Mouse (Mus musculus): ENCODE measurements around the gene Gm20479. TPM values are rescaled to one million over a fixed set of nuclear protein-coding genes. Genes with fewer than 3 reads are reported as not detected.

The Gm20479 gene
- total RNA-seq, 2 experiments from 2014 or later, result 2.5 TPM; not detected in 1

DNA sequence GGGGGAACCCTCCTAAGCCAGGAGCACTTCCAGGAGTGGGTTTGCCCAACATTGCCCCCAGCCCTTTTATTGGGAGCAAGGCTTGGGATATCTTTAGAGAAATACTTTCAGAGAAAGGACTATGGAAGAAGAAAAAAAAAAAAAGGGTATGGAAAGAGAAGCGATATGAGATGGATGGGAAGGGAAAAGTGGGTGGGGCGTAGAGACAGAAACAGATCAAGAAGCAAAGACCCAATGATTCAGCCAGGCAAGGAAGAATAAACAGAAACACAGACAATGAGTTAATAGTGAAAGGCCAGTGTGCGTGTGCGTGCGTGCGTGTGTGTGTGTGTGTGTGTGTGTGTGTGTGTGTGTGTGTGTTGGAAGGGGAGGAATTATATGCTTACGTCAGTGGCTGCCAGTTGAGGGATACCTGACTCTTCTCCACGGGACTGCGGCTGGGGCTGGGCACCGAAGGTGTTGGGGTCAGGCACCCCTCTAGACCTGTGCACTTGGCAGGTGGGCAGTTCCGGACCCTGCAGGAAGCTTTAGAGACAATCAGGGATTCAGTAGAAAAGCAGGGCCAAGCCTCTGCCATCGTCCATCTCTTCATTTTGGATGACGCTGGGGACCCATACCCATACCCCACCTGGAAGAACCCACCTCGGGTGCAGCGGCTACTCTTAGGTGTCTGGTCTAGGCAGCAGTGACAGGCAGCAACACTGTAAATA, 22.1 kb downstream of the Gm20479 start:
- no peak for DNase-seq (ENCODE audit: low spot score in 2 of 2)

DNA sequence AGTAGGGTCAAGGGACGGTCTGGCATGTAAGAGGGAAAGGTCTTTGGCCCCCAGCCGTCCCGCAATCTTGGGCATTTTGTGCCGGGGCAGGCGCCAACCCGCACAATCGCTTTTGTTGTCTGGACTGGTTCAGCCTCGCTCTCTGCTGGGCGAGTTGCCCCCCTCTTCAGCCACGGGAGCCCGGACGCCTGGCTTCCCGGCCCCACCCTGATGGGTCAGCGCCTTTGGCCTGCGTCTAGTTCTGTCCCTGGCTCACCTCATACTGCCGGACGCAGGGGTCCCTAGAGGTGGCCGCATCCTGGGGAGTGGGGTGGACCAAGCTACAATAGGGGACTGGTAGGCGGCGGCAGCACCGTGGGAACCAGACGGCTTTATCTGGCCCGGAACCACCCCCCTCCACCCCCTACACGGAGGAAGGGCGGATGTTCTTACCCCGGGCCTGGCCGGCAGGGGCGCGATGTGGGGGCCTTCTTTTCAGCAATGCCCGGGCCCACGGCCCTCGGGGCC, 22.8 kb downstream of the Gm20479 start:
- DNase-seq (ENCODE audit: low spot score in 2 of 2), result no peak

DNA sequence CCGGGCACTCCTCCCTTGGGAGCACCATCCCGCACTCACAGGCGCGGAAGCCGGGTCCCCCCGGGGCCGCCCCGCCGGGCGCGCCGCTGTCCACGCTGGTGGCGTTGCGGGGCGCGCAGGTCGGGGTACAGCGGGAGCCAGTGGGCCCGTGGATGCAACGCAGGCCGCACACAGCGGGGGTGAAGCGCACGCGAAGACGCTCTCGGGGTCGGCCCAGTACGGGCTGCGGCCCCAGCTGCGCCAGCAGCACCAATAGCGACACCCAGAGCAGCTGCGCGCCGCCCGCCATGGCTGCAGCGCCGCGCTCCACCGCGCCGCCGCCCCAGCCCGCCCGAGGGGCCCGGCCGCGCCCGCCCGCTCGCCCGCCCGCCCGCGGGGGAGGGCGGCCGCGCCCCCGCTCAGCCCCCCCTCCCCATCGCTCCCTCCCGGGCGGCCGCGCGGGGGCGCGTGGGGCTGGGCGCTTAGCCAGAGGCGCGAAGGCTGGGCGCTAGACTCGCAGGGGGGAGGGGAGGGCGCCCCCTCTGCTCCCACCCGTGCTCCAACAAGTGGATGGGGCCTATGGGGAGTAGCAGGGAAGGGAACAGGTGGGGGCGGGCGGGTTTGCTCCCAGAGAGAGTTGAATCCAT, 23.8 kb downstream of the Gm20479 start:
- DNase-seq (ENCODE audit: low spot score in 2 of 2), result no peak

DNA sequence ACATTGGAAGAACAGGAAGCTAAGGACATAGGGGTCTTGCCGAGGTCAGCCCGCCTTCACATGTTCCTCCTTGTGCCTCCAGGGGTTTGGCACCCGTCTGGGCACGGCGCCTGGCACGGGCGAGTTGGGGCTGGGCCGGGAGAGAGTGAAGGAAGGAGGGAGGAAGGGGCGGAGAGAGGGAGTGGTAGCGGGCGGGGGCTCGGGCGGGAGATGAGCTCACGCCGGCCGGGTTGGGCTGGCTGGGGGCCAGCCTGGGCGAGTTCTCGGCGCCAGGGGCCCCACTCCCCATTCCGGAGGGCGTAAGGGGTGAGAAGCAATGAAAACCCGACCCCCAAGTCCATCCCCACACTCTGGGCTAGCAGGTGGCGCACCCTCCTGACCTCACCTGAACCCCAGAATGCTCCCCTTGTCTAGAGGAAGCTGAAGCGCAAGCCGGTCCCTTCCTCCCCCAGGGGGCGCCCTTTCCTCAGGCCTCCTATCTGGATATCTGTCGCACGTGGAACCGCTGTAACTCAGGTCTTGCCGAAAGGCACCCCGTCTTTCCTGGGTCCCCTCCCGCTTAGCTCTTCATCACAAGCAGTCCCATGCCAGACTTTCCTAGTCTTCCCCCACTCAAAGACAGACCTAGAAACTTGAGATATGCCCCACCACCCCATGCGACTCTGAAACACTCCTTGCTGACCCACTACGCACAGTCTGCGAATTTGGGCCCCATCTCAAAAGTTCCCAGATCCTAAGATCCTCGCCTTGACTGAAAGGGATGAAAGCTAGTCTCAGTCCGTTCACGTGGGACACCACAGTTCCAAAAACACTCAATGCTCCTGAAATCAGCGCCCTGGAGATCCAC, 24.6 kb downstream of the Gm20479 start:
- DNase-seq (ENCODE audit: low spot score in 2 of 2), result peak; percentile 57 to 70

DNA sequence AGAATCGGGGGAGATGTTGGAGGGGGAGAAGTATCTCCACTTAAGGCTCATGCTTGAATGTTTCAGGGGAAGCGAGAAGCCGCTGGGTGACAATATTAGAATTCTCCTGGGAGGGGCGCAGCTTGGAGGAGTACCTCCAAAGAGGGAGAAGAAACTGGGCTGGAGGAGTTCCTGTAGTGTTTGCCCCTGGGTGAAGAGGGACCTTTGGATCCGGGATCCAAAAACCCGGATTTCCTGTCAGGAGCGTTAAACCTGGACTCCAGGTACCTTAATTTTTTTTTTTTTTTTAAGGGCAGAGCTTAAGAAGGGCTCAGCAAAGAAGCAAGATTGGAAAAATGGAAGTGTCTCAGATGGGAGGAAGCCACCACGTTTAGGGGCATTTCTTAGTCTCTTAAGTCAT, 25.4 kb downstream of the Gm20479 start:
- no peak for DNase-seq (ENCODE audit: low spot score in 2 of 2)

DNA sequence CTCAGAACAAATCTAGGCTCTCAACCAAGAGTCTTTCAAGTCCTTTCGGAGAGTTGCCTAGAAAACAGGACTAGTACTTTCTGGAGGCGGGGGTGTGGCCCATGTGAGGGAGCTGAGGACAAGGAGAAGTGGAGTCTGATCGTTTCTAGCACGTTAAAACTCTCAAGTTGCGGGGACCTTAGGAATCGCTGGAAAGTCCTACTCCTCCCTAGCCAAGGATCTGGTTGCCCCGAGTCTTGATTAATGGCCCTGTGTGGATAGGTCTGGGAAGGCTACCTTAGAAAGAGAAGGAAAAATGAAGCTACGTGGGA, 25.7 kb downstream of the Gm20479 start:
- no peak for DNase-seq (ENCODE audit: low spot score in 2 of 2)

DNA sequence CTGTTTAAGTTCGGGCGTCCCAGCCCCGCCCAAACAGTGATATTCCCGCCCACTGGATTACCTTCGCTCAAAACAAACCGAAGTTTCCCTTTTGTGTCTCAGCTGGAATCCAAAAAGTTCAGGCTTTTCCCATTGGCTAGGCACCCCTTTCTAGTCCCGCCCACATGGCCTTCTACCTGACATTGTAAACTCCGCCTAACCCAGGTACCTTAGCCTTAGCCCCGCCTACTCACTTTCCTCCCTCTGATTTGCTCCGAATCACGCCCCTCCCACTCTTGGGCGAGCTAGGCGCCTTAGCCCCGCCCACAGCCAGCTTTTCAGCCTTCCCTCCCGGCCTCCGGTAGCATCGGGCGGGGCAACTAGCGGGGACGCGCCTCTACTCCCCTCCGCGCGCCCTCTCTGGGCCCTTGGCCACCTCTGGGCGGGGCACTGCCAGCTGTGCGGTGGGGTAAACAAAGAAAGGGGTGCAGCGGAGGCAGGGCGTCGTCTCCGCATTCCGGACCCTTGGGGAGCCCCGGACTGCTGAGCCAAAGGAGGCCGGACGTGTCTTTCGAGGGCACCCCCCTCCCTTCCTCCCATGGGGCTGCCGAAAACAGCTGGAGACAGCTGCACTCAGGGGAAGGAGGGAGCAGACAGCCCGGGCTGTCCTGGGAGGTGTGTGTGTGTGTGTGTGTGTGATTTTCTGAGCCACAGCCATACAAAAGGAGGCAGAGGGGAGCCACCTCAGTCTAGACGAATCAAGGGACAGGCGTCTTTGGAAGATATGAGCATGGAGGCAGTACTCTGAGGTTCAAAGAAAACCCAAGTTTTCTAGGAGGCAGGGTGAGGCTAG, 26.3 kb downstream of the Gm20479 start:
- DNase-seq (ENCODE audit: low spot score in 2 of 2), result peak in 1 of 2 experiments; percentile 75

DNA sequence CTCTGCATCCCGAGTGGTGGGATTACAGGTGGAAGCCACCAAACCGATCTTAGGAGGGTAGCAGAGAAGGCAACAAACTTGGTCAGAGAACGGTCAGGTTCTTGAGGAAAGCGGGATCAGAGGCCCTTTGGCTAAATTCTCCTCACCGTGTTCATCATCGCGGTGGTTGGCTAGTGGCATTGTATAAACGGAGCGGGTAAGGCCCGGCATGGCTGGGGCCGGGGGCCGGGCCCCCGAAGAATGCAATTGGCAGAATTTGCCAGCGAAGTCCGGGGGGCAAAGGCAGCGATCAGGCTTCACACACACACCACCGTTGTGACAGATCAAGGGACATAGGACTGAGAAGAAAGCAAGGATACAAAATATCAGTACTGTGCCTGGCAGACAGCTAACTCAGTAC, 27.2 kb downstream of the Gm20479 start:
- DNase-seq (ENCODE audit: low spot score in 2 of 2), result no peak

DNA sequence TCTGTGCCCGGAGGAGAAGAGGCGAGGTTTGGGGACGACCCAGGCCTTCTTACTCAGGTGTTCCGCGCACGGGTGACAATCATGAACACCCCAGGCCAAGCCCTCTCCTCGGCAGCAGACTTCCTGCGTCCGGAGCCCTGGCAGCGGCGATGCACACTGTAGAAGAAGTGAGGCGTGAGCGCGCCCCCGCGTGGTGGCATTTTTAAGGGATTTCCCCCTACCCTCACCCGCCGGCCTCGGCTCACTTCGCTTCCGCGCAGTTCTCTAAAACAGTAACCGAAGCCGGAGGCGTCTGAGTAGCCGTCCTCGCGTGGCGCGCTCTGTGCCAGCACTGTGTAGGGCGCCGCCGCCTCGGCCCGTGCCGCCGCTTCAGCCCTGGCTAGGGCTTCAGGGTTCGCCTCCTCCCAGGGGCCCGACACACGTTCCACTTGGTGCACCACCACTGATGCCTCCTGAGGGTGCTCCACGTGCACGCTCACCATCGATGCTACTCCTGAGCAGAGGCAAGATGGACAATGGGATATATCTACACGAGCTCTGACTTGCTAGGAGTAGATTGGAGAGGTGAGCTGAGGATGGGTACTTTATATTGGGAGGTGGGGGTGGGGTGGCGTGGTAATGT, 27.8 kb downstream of the Gm20479 start:
- peak; percentile 72 to 77 for DNase-seq (ENCODE audit: low spot score in 2 of 2)

DNA sequence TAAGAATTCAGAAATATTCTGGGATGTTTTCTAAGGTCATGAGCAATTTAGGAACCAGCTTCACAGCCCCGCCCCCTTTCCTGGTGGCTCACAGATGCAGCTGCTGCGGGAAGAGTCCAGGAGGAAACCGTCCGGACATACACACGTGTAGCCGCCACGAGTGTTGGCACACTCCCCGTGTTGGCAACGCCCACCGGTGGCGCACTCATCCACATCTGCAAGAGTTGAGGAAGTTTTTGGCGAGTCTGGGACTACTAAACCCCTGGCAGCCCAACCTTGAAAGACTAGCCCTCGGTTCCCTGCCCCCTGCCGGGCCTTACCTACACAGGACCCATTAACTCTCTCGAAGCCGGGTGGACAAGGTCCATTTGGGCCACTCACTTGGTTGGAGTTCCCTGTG, 28.6 kb downstream of the Gm20479 start:
- no peak for DNase-seq (ENCODE audit: low spot score in 2 of 2)

DNA sequence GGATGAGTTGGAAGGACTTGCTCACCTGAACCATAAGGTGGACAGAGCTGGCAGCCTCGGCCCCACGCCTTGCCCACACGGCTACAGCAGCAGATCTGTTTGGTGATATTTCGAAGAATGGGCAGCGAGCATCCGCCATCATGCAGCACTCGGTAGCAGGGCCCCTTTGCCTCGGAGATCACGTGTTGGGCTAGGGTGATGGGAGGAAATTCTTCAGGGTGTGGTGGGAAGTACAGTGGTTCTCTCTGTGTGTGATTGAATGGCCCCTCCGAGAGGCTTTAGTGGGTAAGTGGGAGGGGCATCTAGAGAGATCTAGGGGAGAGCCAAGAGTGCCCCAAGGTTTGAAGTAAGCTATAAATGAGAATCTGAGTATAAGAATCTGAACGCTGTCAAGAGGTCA, 29.1 kb downstream of the Gm20479 start:
- no peak for DNase-seq (ENCODE audit: low spot score in 2 of 2)

DNA sequence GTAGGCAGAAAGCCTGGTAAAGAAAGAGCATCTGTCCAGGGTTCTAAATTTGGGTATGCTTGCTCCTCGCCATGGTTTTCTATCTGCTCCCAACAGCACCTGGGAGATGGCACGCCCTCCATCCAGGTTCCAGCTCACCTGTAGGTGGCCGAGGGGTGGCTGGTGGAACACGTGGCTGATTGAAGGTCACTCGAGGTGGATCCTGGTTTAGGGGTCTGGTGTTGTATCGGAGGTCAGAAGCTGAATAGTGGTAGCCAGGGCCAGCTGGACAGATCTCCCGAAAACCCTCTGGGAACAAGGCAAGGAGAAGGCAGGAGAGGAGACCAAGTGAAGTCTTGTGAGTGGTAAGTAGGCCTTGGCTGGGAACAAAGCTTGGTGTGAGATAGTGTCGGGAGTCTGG, 29.7 kb downstream of the Gm20479 start:
- DNase-seq (ENCODE audit: low spot score in 2 of 2), result no peak

DNA sequence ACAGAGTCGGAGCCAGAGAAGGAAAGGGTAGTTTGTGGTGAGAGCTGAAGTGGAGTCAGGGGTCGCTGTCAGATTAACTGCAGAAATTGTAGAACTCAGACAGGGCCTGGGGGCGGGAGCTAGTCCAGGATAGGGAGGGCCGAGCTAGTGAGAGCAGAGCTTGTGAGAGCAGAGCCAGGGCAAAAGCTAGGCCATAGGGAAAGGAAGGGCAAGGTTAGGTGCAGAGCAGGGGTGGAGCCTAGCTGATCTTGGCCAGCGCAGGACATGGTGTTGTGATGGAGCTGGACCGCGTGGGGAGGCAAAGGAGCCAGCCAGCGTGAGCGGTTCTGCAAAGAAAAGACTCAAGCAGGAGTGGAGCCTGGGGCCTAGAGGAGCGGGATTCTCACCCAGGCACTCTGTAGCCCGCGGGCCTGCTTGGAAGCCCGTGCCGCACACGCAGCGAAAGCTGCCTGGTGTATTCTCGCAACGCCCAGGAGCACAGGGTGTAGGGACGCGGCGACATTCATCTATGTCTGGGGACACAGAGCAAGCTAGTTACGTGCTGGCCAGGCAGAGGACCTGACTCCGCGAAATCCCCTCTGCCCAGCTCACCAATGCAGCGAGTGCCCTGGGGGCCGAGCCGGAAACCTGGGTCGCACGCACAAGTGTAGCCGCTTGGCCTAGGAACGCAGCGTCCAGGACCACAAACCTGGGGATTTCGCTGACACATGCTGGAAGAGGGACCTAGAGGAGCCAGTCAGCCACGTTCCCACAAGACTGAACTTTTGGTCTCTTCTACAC, 30.9 kb downstream of the Gm20479 start:
- DNase-seq (ENCODE audit: low spot score in 2 of 2), result no peak

DNA sequence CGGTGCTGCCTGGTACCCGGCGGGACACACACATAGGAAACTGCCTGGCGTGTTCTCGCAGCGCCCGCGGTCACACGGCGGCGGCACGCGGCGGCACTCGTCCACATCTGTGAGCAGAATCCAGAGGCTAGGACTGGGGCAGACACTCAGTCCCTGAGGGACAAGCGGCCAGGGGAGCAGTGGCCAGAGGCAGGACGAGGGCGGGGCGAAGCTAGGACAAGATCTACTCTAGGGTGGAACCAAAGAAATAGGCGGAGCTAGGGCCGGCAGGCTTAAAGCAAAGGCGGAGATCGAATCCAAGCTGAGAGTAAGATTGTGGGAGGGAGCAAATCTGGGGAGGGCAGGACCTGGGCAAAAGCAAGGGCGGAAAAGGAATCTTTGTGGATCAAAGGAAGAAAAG, 31.5 kb downstream of the Gm20479 start:
- no peak for DNase-seq (ENCODE audit: low spot score in 2 of 2)

DNA sequence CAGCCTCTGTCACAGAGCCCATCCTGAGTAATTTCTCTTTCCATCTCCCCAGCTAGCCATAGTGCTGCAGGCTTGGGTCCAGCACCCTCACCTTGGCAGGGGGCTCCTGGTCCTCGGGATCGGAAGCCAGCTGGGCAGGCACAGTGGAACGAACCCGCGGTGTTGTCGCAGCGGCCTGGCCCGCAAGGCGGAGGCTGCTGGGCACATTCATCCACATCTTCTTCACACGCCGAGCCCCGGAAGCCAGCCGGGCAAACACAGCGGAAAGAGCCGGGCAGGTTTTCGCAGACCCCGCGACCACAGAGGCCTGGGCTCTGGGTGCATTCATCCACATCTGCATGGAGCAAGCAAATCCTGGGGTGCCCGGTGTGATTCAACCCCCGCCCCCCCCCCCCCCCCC, 32.3 kb downstream of the Gm20479 start:
- no peak for DNase-seq (ENCODE audit: low spot score in 2 of 2)

DNA sequence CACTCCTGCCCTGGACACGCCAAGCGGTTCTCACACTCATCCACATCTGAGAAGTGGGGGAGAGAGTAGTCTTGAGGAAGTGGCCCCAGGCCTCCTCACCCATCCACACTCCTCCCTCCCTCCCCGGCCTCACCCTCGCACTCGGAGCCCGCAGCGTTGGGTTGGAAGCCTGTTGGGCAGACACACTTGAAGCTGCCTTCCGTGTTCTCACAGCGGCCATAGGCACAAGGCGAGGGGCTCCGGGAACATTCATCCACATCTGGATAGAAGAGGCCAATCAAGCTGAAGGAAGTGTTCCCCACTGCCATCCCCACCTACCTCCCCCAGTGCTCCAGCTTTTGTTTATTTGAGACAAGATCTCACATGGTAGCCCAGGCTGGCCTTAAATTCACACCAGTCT, 33.1 kb downstream of the Gm20479 start:
- no peak for DNase-seq (ENCODE audit: low spot score in 2 of 2)

DNA sequence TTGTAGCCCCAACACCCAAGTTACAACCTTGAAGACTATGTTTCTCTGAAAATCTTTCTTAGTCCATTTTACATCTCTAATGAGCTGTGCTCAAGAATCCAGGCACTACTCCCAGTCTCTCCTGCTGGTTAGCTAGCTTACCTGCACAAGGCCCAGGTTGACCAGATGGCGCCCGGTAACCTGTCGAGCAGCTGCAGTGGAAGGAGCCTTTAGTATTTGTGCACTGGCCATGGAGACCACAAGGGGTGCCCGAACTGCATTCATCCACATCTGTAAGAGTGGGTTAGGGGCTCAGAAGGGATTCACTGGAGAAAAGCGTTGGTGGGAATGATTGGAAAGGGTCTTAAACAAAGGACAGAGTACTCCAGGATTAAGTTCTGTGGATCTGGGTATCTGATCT, 34.2 kb downstream of the Gm20479 start:
- no peak for DNase-seq (ENCODE audit: low spot score in 2 of 2)

DNA sequence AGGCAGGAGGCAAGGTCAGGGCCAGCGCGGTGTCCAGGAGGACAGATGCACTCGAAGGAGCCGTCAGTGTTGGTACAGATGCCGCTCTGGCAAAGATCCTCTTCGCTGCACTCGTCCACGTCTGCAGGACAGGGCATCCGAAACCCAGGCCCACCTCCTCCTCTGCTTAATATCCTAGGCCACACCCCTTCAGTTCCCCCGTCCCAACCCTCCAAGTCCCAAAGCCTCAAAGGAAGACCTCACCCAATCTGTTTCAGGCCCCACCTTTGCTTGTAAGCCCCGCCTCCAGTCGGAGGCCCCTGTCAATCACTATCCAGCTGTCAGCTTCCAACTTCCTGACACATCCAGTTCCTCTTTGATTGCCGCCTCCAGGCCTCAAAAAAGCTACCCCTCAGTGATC, 34.9 kb downstream of the Gm20479 start:
- no peak for DNase-seq (ENCODE audit: low spot score in 2 of 2)

DNA sequence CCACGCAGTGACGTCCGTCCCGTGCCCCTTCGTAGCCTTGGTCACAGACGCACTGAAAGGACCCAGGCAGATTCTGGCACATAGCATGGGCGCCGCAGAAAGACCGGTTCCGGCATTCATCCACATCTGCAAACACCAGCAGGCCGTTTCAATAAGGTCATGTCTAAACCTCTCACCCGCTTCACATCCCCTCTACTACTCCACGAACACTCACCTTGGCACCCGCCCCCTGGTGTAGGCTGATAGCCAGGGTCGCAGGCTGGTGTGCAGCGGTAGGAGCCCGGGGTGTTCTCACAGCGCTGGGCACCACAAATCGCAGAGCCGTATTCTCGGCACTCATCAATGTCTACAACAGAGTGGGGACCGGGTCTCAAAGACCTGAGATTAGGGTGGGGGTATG, 37.8 kb downstream of the Gm20479 start:
- no peak for DNase-seq (ENCODE audit: low spot score in 2 of 2)

DNA sequence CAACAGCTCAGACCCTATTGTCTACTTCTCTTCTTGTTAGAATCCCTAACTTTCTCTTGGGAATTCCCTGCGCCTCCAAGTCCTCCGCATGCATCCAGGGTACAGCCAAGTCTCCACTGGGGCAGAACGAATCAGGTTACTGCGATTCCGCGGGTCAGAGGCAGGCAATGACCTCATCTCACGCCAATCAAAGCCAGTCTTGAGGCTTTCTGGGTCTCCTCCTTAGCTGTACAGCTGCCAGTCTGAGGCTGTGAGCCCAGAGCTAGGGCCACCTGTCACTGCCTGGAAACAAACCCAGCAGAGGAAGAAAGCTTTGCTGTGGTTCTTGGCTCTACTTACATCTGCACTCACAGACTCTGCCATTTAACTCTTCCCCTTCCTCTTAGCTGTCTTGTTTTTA, 41.3 kb downstream of the Gm20479 start:
- no peak for DNase-seq (ENCODE audit: low spot score in 2 of 2)
